8 mouse cellular contexts compared by ENCODE assay signal in the genomic region with DNA sequence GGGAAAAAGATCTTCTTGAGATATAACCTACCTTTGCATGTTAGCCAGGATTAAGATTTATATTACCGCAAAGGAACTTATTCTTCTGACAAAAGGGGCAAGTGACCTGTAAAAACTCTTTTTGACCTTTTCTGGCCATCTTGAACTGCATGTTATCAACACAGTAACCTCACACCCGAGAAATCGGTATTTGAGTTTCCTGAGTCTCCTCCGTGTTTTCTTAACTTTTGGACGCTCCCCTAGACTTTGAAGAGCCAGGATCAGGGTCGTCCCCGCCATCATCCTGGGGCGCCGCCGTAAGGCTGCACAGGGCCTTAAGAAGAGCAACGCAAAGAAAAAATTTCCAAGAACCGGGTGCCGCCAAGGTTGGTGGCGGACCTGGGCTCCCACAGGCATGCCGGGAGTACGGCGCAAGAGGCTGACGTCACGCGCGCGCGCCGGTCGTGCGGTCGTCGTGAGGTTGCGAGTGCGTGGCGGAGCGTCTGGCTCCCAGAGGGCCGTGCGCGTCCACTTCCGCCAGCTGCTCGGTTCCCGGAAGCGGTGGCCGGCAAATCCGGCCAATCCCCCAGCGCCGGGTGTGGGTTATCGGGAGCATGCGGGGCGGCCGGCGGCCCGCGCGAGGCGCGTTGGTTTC. TPM values are rescaled to one million over a fixed set of nuclear protein-coding genes. Genes with fewer than 3 reads are reported as not detected.
A peak's percentile ranks its signal among the peaks of the same experiment; 100 is the strongest.
DNase-seq lines count a peak whose midpoint lies in the region; ATAC-seq lines count a peak whose summit lies in the region.

A gene (plus strand): TSS at position 485 of the 634 bp plus-strand sequence.

- peak within 1 kb of the TSS; percentile 86 for H3K9ac ChIP-seq in hindbrain, embryonic 16.5 days (ENCODE audit: low read depth, low read length)

- under 1% methylated on average over 51 of the region's 53 CpGs for WGBS in hindbrain, embryonic 16.5 days
- WGBS in macrophage (ENCODE audit: missing documents) = under 1% methylated on average over 47 of the region's 53 CpGs

- DNase-seq in WW6 (ENCODE audit: low read depth, low spot score) = peak; percentile 85
- DNase-seq in cerebellum, postnatal 4 days (ENCODE audit: low spot score in 2 of 2) = peak; percentile 96 to 98
- DNase-seq in gastrocnemius, adult 18-20 months (ENCODE audit: low spot score) = peak; percentile 95
- peak; percentile 99 to 100 for DNase-seq in left cerebral cortex, adult 18-20 months (ENCODE audit: low spot score in 2 of 2)
- peak; percentile 99 for DNase-seq in right cerebral cortex, adult 18-20 months
- DNase-seq in urinary bladder, postnatal 10 days (ENCODE audit: low spot score) = peak; percentile 93

- no peaks in the 10 kb centered on the region for H3K27me3 ChIP-seq in hindbrain, embryonic 16.5 days (replicated peaks; ENCODE audit: control insufficient read depth, insufficient read depth, low read length)

- no peaks in the 10 kb centered on the region for H3K9me3 ChIP-seq in hindbrain, embryonic 16.5 days (ENCODE audit: control insufficient read depth, low read length)

- peak; percentile 99 for ATAC-seq in hindbrain, embryonic 16.5 days

- peaks cover 17% of the 10 kb centered on the region for H3K4me1 ChIP-seq in hindbrain, embryonic 16.5 days (ENCODE audit: control insufficient read depth, insufficient read depth, low read depth, low read length)

- H3K4me3 ChIP-seq in hindbrain, embryonic 16.5 days (ENCODE audit: low read length) = peak within 1 kb of the TSS; percentile 80
- peak within 1 kb of the TSS; percentile 98 for H3K4me3 ChIP-seq in macrophage (ENCODE audit: inconsistent target)

- H3K4me2 ChIP-seq in hindbrain, embryonic 16.5 days (ENCODE audit: low read length) = peak within 1 kb of the TSS; percentile 83

- H3K79me2 ChIP-seq in macrophage (ENCODE audit: inconsistent target) = peaks cover 23% of the 10 kb centered on the region

- H3K36me3 ChIP-seq in hindbrain, embryonic 16.5 days (ENCODE audit: control insufficient read depth, insufficient read depth, low read length) = peaks cover 17% of the 10 kb centered on the region
- peaks cover 28% of the 10 kb centered on the region; the same call in 1 of the 2 replicates for H3K36me3 ChIP-seq in macrophage (ENCODE audit: inconsistent target)

- H3K27ac ChIP-seq in hindbrain, embryonic 16.5 days (ENCODE audit: low read depth, low read length) = peak within 1 kb of the TSS; percentile 85
- H3K27ac ChIP-seq in macrophage = peak within 1 kb of the TSS; percentile 71

RNA-seq across cellular contexts. Expression of the gene that starts here (rescaled TPM):
- 10 to 100 TPM; 30.0 to 36.6 TPM for total RNA-seq in gastrocnemius, adult 18-20 months (2021)
- 133 and 138 TPM in 2 replicates for polyA plus RNA-seq in hindbrain, embryonic 16.5 days (2015; fragmentation: Nextera tagmentation; extraction: Ambion mirVana)
- total RNA-seq in left cerebral cortex, adult 18-20 months (2021) = 100 to 1,000 TPM; 109 to 128 TPM
- 10 to 100 TPM; 27.6 to 80.8 (median 54.1) TPM for total RNA-seq in macrophage (2018; cell fraction: chromatin; rRNA removed)
- 100 to 1,000 TPM; 115 to 167 (median 143) TPM for total RNA-seq in macrophage (2018; cell fraction: cytosol; rRNA removed)
- 100 to 1,000 TPM in 13 of 26 experiments, 10 to 100 TPM in 13; 52.0 to 178 (median 99.0) TPM for total RNA-seq in macrophage (2018; cell fraction: nucleus; rRNA removed)
- 124 to 232 TPM (median 145 TPM) in 3 replicates for polyA plus RNA-seq in macrophage (2018)

Comparison
In these comparisons a context has a peak if more than half of its experiments do, and no peak if none do; other contexts are left out.
1. Peak in every context shown above with its lines: DNase-seq, ATAC-seq, H3K4me3 ChIP-seq and H3K27ac ChIP-seq.